Mouse (Mus musculus) layer of hippocampus, adult 18-20 months (tissue): ENCODE data around the gene Tmem164. TPM values are rescaled to one million over a fixed set of nuclear protein-coding genes. Genes with fewer than 3 reads are reported as not detected.

ENCODE experiments used
- microRNA-seq, 2 experiments: library from miRNA; unstranded; fragments of <30 nt; microRNA quantifications; one replicate each; pipeline ENCODE4 v1.2.0; 2021
- total RNA-seq, 2 experiments: library from RNA; stranded (reverse); gene quantifications; 2 replicates each; pipeline ENCODE4 v1.2.3; 2021

The Tmem164 gene
- total RNA-seq, 2 experiments from 2014 or later: 15.1 to 19.0 TPM

Small RNA genes lying within 50 kb of the gene (microRNA-seq; reads per million reads assigned to microRNA genes)
- 7,708 to 9,773 reads per million in 2 experiments for gene Mir652
